Mouse (Mus musculus): ENCODE results near the gene Olfr1058. TPM values are rescaled to one million over a fixed set of nuclear protein-coding genes. Genes with fewer than 3 reads are reported as not detected.
"Not testable (repeated sequence)": the region's sequence is repeated elsewhere in the genome, so short reads cannot be mapped to it uniquely, and the experiment has no call there.

Olfr1058 gene
- polyA plus RNA-seq, 1 experiment, result not detected

- Histone ChIP-seq H3K79me2 (ENCODE audit: control insufficient read depth, insufficient read depth) (no peaks in the 10 kb centered on the region), H3K27me3 (ENCODE audit: control insufficient read depth, insufficient read depth, insufficient read length) (no peaks in the 10 kb centered on the region), H3K4me3 (no peak within 1 kb of the TSS), H3K4me2 (ENCODE audit: low read depth) (no peak within 1 kb of the TSS), H3K36me3 (ENCODE audit: control insufficient read depth, insufficient read depth) (no peaks in the 10 kb centered on the region), H3ac (ENCODE audit: control insufficient read depth, insufficient read length) (no peak within 1 kb of the TSS)
- TF ChIP-seq MAX (IDR thresholded peaks at IDR 0.05; ENCODE audit: low read depth) (no peak), TCF12 (IDR thresholded peaks at IDR 0.05; ENCODE audit: insufficient read depth, poor library complexity, severe bottlenecking) (no peak), POLR2A (IDR thresholded peaks at IDR 0.05; ENCODE audit: insufficient read length, low read depth) (no peak), SRF (IDR thresholded peaks at IDR 0.05; ENCODE audit: control insufficient read depth, insufficient read length, low read depth) (no peak), TCF3 (IDR thresholded peaks at IDR 0.05; ENCODE audit: insufficient read length, low read depth) (no peak), E2F4 (IDR thresholded peaks at IDR 0.05; ENCODE audit: insufficient read depth) (no peak), MYOD1 (IDR thresholded peaks at IDR 0.05; ENCODE audit: control insufficient read depth in 1 of 3, insufficient read length in 2 of 3, low read depth in 2 of 3) (no peak), REST (IDR thresholded peaks at IDR 0.05; ENCODE audit: insufficient read depth, insufficient read length) (no peak), MYOG (IDR thresholded peaks at IDR 0.05; ENCODE audit: control insufficient read depth in 1 of 3, insufficient read depth in 1 of 3, insufficient read length in 2 of 3, low read depth in 2 of 3) (no peak), USF1 (IDR thresholded peaks at IDR 0.05; ENCODE audit: low read depth) (no peak), POLR2AphosphoS2 (IDR thresholded peaks at IDR 0.05; ENCODE audit: insufficient read length, low read depth) (no peak), CEBPB (IDR thresholded peaks at IDR 0.05; ENCODE audit: insufficient read depth, poor library complexity, severe bottlenecking) (no peak)
Observed at GRCm38 (mm10) chr2:86362369-86362768, 26.0 kb downstream of the Olfr1058 start, which contains the start of gene Olfr1056. Gene Olfr1056 (minus strand): TSS chr2:86362469.

- not testable (repeated sequence) for H3K36me3 ChIP-seq (ENCODE audit: control insufficient read depth, insufficient read depth); H3ac ChIP-seq (ENCODE audit: control insufficient read depth, insufficient read length); H3K4me3 ChIP-seq; H3K4me2 ChIP-seq (ENCODE audit: low read depth); H3K27me3 ChIP-seq (ENCODE audit: control insufficient read depth, insufficient read depth, insufficient read length); H3K79me2 ChIP-seq (ENCODE audit: control insufficient read depth, insufficient read depth)
Observed at GRCm38 (mm10) chr2:86351751-86352150, 36.6 kb downstream of the Olfr1058 start.

- Histone ChIP-seq H3K4me3 (no peak within 1 kb of the TSS), H3K36me3 (ENCODE audit: control insufficient read depth, insufficient read depth) (no peaks in the 10 kb centered on the region), H3K4me2 (ENCODE audit: low read depth) (no peak within 1 kb of the TSS), H3K79me2 (ENCODE audit: control insufficient read depth, insufficient read depth) (no peaks in the 10 kb centered on the region), H3ac (ENCODE audit: control insufficient read depth, insufficient read length) (no peak within 1 kb of the TSS), H3K27me3 (ENCODE audit: control insufficient read depth, insufficient read depth, insufficient read length) (no peaks in the 10 kb centered on the region)
- TF ChIP-seq TCF12 (IDR thresholded peaks at IDR 0.05; ENCODE audit: insufficient read depth, poor library complexity, severe bottlenecking) (no peak), TCF3 (IDR thresholded peaks at IDR 0.05; ENCODE audit: insufficient read length, low read depth) (no peak), REST (IDR thresholded peaks at IDR 0.05; ENCODE audit: insufficient read depth, insufficient read length) (no peak), MYOG (IDR thresholded peaks at IDR 0.05; ENCODE audit: control insufficient read depth in 1 of 3, insufficient read depth in 1 of 3, insufficient read length in 2 of 3, low read depth in 2 of 3) (no peak), POLR2AphosphoS2 (IDR thresholded peaks at IDR 0.05; ENCODE audit: insufficient read length, low read depth) (no peak), CEBPB (IDR thresholded peaks at IDR 0.05; ENCODE audit: insufficient read depth, poor library complexity, severe bottlenecking) (no peak), MAX (IDR thresholded peaks at IDR 0.05; ENCODE audit: low read depth) (no peak), SRF (IDR thresholded peaks at IDR 0.05; ENCODE audit: control insufficient read depth, insufficient read length, low read depth) (no peak), USF1 (IDR thresholded peaks at IDR 0.05; ENCODE audit: low read depth) (no peak), MYOD1 (IDR thresholded peaks at IDR 0.05; ENCODE audit: control insufficient read depth in 1 of 3, insufficient read length in 2 of 3, low read depth in 2 of 3) (no peak), POLR2A (IDR thresholded peaks at IDR 0.05; ENCODE audit: insufficient read length, low read depth) (no peak), E2F4 (IDR thresholded peaks at IDR 0.05; ENCODE audit: insufficient read depth) (no peak)
Observed at GRCm38 (mm10) chr2:86350184-86350583, 38.2 kb downstream of the Olfr1058 start, which contains the start of gene Olfr1055. Gene Olfr1055 (minus strand): TSS chr2:86350284.

GRCm38 (mm10) chr2:86335333-86335732 lies 53.0 kb downstream of the Olfr1058 start, which contains the start of gene Olfr1054:
Gene Olfr1054 (minus strand): TSS chr2:86335433.
- no peaks in the 10 kb centered on the region for H3K27me3 ChIP-seq (ENCODE audit: control insufficient read depth, insufficient read depth, insufficient read length)
- no peak for TF ChIP-seq CEBPB (IDR thresholded peaks at IDR 0.05; ENCODE audit: insufficient read depth, poor library complexity, severe bottlenecking)
- no peak for TF ChIP-seq MYOD1 (IDR thresholded peaks at IDR 0.05; ENCODE audit: control insufficient read depth in 1 of 3, insufficient read length in 2 of 3, low read depth in 2 of 3)
- TF ChIP-seq USF1 (IDR thresholded peaks at IDR 0.05; ENCODE audit: low read depth), result no peak
- no peak for TF ChIP-seq REST (IDR thresholded peaks at IDR 0.05; ENCODE audit: insufficient read depth, insufficient read length)
- no peak for TF ChIP-seq MYOG (IDR thresholded peaks at IDR 0.05; ENCODE audit: control insufficient read depth in 1 of 3, insufficient read depth in 1 of 3, insufficient read length in 2 of 3, low read depth in 2 of 3)
- TF ChIP-seq MAX (IDR thresholded peaks at IDR 0.05; ENCODE audit: low read depth), result no peak
- no peak for TF ChIP-seq POLR2A (IDR thresholded peaks at IDR 0.05; ENCODE audit: insufficient read length, low read depth)
- no peak for TF ChIP-seq TCF12 (IDR thresholded peaks at IDR 0.05; ENCODE audit: insufficient read depth, poor library complexity, severe bottlenecking)
- no peak for TF ChIP-seq SRF (IDR thresholded peaks at IDR 0.05; ENCODE audit: control insufficient read depth, insufficient read length, low read depth)
- no peak for TF ChIP-seq POLR2AphosphoS2 (IDR thresholded peaks at IDR 0.05; ENCODE audit: insufficient read length, low read depth)
- no peak for TF ChIP-seq TCF3 (IDR thresholded peaks at IDR 0.05; ENCODE audit: insufficient read length, low read depth)
- no peak for TF ChIP-seq E2F4 (IDR thresholded peaks at IDR 0.05; ENCODE audit: insufficient read depth)
- no peak within 1 kb of the TSS for H3K4me3 ChIP-seq
- no peak within 1 kb of the TSS for H3K4me2 ChIP-seq (ENCODE audit: low read depth)
- no peak within 1 kb of the TSS for H3ac ChIP-seq (ENCODE audit: control insufficient read depth, insufficient read length)
- H3K36me3 ChIP-seq (ENCODE audit: control insufficient read depth, insufficient read depth), result no peaks in the 10 kb centered on the region
- no peaks in the 10 kb centered on the region for H3K79me2 ChIP-seq (ENCODE audit: control insufficient read depth, insufficient read depth)

Other genes with a start within 250 kb of the Olfr1058 start
- gene Olfr1040, start 241.8 kb downstream of the Olfr1058 start, polyA plus RNA-seq (2012; fragmentation: generic; extraction: Trizol), result not detected
- gene Olfr1042, start 226.7 kb downstream of the Olfr1058 start, polyA plus RNA-seq (2012; fragmentation: generic; extraction: Trizol), result not detected
- gene Olfr1043, start 221.0 kb downstream of the Olfr1058 start, polyA plus RNA-seq (2012; fragmentation: generic; extraction: Trizol), result not detected
- not detected for gene Olfr1044, start 210.7 kb downstream of the Olfr1058 start, polyA plus RNA-seq (2012; fragmentation: generic; extraction: Trizol)
- not detected for gene Olfr52, start 202.9 kb downstream of the Olfr1058 start, polyA plus RNA-seq (2012; fragmentation: generic; extraction: Trizol)
- not detected for gene Olfr1045, start 185.6 kb downstream of the Olfr1058 start, polyA plus RNA-seq (2012; fragmentation: generic; extraction: Trizol)
- gene Olfr1046, start 169.2 kb downstream of the Olfr1058 start, polyA plus RNA-seq (2012; fragmentation: generic; extraction: Trizol), result not detected
- gene Olfr1047, start 157.2 kb downstream of the Olfr1058 start, polyA plus RNA-seq (2012; fragmentation: generic; extraction: Trizol), result not detected
- gene Olfr1048, start 148.3 kb downstream of the Olfr1058 start, polyA plus RNA-seq (2012; fragmentation: generic; extraction: Trizol), result not detected
- gene Olfr1049, start 130.2 kb downstream of the Olfr1058 start, polyA plus RNA-seq (2012; fragmentation: generic; extraction: Trizol), result not detected
- not detected for gene Olfr1051, start 109.5 kb downstream of the Olfr1058 start, polyA plus RNA-seq (2012; fragmentation: generic; extraction: Trizol)
- not detected for gene Olfr1052, start 96.1 kb downstream of the Olfr1058 start, polyA plus RNA-seq (2012; fragmentation: generic; extraction: Trizol)
- not detected for gene Olfr1053, start 73.3 kb downstream of the Olfr1058 start, polyA plus RNA-seq (2012; fragmentation: generic; extraction: Trizol)
- gene Olfr1054, start 53.1 kb downstream of the Olfr1058 start, polyA plus RNA-seq (2012; fragmentation: generic; extraction: Trizol), result not detected
- not detected for gene Olfr1055, start 38.3 kb downstream of the Olfr1058 start, polyA plus RNA-seq (2012; fragmentation: generic; extraction: Trizol)
- gene Olfr1056, start 26.1 kb downstream of the Olfr1058 start, polyA plus RNA-seq (2012; fragmentation: generic; extraction: Trizol), result not detected
- gene Olfr1057, start 10.2 kb downstream of the Olfr1058 start, polyA plus RNA-seq (2012; fragmentation: generic; extraction: Trizol), result not detected
- not detected for gene Olfr1061, start 25.5 kb upstream of the Olfr1058 start, polyA plus RNA-seq (2012; fragmentation: generic; extraction: Trizol)
- not detected for gene Olfr1062, start 38.2 kb upstream of the Olfr1058 start, polyA plus RNA-seq (2012; fragmentation: generic; extraction: Trizol)
- gene Olfr1065, start 62.0 kb upstream of the Olfr1058 start, polyA plus RNA-seq (2012; fragmentation: generic; extraction: Trizol), result not detected
- not detected for gene Olfr1066, start 67.7 kb upstream of the Olfr1058 start, polyA plus RNA-seq (2012; fragmentation: generic; extraction: Trizol)
- not detected for gene Olfr228, start 98.8 kb upstream of the Olfr1058 start, polyA plus RNA-seq (2012; fragmentation: generic; extraction: Trizol)
- gene Olfr1076, start 119.9 kb upstream of the Olfr1058 start, polyA plus RNA-seq (2012; fragmentation: generic; extraction: Trizol), result not detected
- not detected for gene Olfr1079, start 153.9 kb upstream of the Olfr1058 start, polyA plus RNA-seq (2012; fragmentation: generic; extraction: Trizol)
- not detected for gene Olfr1080, start 169.7 kb upstream of the Olfr1058 start, polyA plus RNA-seq (2012; fragmentation: generic; extraction: Trizol)
- not detected for gene Olfr1082, start 210.4 kb upstream of the Olfr1058 start, polyA plus RNA-seq (2012; fragmentation: generic; extraction: Trizol)

All from myocyte (in vitro differentiated cells).